Mouse (Mus musculus): ENCODE measurements around the gene Reep3.

The Reep3 gene

DNA sequence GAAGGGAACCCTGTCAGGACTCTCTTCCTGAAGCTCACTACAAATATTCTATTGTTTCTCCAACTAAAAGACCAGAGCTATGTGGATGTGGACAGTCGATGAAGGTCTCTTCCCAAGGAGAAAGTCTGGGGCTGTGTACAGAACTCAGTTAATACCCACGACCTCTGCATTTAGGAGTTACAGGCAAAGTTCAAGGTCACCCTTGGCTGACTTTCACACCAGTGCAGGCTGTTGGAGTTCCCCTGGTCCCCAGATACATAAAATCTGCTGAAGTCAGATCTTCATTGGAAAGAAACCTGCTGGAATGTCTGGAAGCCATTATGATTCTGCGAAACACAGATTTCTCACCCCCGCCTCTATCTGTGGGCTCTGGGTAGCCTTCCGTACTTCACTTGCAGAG, 45.3 kb downstream of the Reep3 start:
- no peak for DNase-seq (ENCODE audit: low read depth)

DNA sequence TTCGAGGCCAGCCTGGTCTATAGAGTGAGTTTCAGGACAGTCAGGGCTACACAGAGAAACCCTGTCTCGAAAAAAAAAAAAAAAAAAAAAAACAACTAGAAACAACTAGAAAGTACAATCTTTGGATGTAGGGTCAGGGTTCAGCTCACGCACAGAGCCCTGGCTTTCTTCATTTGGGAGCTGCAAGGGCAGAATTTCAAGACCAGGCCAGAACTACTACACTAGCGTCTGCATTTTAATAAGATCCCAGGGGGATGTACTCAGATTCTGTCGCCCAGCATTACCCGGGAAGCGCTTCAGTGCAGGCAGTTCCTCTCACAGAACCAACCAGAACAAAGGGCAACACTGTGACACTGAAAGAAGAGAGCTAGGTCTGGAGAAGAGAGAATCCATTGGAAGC, 46.0 kb downstream of the Reep3 start:
- DNase-seq (ENCODE audit: low read depth), result no peak

DNA sequence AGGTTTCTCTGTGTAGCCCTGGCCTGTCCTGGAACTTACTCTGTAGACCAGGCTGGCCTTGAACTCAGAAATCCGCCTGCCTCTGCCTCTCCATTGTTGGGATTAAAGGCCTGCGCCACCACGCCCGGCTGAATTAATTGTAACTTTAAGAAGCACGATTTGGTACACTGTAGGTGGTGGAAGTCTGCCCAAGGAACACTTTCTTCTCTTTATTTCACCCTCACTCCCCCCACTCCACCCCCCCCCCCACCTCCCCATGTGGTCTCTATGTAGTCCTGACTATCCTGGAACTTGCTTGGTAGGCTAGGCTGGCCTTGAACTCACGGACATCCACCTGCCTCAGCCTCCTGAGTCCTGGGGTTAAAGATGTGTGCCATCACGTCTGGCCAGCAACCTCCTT, 47.1 kb downstream of the Reep3 start:
- no peak for DNase-seq (ENCODE audit: low read depth)

DNA sequence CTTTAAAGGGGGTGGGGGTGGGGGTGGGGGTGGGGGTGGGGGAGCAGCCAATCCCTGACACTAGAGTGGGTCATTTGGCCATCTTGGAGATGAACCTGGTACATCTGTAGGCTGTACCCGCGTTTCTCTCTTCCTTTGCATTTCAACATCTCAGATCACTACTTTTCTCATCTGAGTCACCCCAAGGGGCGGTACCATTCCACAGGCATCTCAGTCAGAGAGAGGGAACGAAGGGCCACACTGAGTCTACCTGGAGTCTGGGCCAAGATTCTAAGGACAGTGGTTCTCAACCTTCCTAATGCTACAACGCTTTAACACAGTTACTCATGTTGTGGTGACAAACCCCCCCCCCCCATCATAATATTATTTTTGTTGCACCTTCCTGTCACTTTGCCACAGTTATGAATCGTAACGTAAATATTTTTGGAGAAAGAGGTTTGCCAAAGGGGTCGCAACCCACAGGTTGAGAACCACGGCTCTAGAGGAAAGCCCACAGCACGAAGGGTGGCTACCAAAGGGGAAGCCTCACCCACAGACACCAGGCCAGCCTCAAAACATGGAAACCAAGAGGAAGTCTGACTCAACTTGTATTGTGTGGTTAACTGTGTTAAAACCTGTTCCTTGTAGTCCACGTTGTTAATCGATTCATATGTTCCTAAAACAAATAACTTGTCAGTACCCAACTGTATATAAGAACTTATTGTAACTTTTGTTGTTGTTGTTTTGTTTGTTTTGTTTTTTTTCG, 47.7 kb downstream of the Reep3 start:
- DNase-seq (ENCODE audit: low read depth), result no peak

DNA sequence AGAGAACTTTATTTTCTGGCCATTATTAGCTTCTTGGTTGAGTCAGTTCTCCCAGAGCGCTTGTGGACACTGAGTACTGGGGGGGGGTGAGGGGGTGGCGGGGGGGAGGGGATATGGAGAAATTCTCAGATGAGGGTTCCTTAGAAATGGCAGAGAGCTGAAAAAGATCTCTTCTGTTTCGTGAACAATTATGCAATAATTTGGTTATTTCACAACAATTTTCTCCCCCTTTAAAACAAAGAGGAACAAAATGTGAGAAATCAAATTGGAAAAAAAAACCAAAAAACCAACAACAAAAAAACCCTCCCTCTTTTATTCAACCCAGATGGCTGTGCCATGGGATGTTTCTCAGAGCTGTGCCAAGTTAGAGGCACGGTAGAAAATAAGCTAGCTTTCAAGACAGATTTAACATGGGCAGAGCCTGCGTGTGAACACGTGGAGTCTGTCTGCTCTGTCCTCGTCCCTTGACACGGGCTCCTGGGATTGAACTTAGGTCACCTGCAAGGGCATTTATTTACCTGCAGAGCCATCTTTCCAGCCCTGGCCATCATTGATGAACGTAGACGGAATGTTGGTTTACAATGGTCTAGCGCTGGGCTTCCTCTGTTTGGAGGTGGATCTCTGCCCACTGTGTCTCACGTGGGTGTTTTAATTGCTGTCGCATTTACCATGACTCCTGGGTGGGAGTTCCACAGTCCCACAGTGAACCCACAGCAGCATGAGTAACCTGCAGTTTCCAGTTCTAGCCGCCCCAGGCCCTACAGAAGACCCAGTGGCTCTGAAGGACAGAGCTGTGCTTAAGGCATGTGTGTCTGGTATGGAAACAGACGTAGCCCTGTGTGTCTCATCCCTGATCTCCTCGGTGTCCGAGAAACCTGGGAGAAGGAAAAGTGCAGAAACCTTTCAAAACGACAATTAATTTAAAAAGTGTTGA, 48.8 kb downstream of the Reep3 start:
- DNase-seq (ENCODE audit: low read depth), result no peak

DNA sequence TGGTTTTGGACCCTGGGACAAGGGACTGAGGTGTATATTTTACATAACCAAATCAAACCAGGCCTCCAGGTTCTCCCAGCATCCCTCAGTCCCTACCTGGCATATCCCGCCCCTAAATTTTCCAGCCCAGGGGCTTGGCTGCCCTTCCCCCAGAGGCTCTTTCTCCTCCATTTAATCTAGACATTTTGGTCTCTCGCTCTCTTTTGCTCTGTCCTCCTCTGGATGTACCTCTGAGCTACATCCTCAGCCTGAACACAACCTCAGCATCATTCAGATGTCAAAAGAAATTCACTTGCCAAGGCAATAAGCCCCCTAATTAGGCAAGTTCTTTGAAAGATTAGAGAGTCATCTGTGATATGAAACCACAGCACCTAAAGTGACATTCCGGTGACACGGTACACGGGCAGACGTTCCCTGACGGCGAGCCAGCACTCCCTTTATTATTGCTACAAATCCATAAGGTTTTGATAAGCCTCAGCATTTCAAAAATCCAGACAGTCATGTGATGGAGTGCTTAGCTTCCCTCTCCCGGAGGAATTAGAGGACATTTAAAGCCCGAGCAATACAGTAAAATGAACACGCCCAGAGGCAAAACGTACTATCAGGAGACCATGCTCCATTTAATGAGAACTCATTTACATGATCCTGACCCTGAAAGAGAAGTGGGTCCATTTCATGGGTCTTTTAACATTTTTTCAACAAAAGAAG, 51.4 kb downstream of the Reep3 start:
- no peak for DNase-seq (ENCODE audit: low read depth)

DNA sequence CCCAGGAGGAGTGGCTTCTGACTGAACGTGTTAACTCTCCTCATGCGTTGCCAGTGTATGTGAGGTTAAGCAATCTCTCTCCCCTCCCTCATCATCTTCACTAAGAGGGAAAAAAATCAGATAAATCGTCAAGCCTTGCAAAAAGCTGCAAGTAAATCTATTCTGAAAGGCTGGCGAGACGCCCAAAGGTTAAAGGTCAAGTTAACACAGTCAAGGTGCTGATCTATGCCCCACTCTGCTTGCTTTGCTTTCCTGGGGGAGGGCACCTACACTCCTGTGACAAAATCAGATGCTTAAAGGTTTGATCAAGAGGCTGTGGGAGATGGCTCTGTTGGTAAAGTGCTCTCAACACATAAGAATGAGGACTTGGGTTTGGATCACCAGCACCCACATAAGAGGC, 52.4 kb downstream of the Reep3 start:
- DNase-seq (ENCODE audit: low read depth), result no peak

DNA sequence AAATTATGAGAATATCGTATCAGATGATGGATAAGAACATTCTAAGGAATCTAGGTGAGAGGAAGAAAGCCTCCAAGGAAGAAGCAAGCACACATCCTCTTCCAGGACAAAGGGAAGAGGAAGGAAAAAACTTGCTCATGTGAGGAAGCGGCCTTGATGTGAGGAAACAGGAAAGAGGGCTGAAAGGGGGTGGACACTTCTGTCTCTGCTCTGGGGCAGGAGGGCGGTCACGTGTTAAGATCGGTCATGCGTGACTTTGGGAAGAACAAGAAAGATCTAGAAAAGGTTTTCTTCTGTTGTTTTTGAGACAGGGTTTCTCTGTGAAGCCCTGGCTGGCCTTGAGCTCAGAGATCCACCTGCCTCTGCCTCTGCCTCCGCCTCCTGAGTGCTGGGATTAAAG, 53.5 kb downstream of the Reep3 start:
- DNase-seq (ENCODE audit: low read depth), result no peak

DNA sequence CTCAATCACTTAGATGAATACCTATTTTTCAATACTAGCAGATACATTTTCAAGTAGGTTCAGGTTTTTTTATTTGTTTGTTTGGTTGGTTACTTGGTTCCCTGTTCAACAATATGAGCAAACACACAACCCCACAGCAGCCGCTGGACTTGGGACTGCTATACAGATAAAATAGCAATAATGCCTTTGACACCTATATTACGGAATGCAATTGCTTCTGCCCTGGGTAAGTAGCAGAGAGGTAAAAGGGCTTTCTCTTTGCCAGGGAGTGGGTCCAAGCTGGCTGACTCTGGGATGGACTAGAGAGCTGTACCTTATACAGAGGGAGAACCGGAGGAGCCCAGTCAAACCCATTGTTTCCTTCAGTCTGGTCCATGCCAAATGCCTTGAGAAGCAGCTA, 56.3 kb downstream of the Reep3 start:
- DNase-seq (ENCODE audit: low read depth), result no peak

DNA sequence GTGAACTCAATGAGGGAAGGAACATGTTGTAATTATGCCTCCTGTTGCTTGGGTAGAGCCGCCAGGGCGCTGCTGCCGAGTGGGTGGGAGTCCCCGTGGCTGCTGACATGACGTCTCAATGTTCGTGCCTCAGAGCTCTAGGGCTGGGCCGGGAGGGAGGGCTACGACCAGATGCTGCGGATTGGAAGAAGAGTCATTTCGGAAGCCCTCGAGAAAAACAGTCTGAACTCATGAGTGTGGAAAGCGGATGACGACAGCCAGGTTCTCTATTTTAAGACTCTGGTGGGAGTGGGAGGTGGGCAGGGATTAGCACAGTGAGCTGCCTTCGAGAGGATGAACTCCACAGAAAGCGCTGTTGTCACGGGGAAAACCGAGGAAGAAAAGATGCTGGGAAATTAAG, 57.7 kb downstream of the Reep3 start:
- no peak for DNase-seq (ENCODE audit: low read depth)

DNA sequence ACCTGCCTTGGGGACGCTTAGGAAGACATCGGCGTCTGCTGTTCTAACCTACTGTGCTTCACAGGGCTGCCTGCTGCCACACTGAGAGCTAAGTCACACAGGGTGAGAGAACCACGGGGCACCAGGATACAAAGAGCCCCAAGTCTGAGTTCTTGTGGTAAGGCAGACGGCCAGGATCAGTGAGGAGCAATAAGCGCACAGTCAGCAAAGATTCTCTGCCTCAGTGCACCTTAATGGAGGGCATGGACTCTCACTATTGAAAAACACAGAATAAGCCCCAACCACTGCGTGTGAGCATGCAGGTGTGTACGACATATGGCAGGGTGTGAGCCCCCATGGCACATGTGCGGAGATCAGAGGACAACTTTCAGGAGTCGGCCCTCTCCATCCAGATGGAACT, 60.2 kb downstream of the Reep3 start:
- DNase-seq (ENCODE audit: low read depth), result no peak

DNA sequence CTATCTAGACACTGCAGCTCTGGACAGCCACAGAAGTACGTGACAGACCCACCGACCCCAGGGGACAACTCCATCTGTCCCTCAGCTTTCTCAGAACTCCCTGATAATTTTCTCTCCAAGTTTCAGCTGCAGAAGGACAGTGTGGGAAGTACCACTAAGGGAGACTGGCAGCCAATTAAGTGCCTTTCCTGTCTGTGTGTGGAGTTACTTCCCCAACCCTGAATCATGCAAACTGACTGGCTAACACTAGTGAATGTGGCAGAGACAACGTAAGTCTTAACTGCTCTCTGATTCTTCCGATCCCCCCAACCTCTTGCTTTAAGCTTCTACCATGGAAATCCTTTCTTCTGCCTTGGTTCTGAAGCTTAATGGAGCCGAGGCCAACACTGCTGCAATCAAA, 60.6 kb downstream of the Reep3 start:
- DNase-seq (ENCODE audit: low read depth), result no peak

DNA sequence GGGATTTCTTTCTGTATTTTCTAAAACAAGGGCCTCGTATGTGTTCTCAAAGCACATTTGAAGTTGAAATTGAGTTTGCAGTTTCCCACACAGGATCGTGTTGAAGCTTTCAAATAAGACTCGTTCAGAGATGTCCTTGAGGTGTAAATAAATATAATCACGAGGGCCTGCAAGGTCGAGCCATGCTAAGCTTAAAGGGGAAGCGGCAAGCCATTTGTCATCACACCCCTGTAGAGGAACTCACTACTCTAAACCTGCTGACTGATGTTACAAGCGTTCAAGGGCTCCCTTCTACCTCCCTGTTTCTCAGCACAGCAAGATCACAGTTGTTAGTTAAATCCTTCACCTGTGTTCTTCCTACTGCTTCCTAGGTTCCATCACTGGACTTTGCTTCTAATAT, 65.6 kb downstream of the Reep3 start:
- DNase-seq (ENCODE audit: low read depth), result no peak

DNA sequence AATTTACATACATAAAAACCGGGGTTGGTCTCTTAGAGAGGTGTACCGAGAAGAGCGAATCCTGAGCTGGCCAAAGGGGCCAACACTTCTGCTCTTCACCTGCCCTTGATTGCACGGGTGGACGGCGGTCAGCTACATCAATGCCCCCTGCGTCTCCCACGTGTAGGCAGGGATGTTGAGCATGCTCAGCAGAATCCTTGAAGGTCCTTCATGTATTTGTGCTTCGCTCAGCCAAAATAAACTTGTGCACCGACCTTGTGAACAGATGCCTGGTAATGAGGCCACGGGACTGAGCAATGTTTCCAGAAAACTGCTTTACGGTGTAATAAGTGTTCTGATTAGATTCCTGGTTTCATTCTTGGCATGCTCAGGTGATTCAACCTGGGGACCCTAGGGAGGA, 67.4 kb downstream of the Reep3 start:
- DNase-seq (ENCODE audit: low read depth), result no peak

DNA sequence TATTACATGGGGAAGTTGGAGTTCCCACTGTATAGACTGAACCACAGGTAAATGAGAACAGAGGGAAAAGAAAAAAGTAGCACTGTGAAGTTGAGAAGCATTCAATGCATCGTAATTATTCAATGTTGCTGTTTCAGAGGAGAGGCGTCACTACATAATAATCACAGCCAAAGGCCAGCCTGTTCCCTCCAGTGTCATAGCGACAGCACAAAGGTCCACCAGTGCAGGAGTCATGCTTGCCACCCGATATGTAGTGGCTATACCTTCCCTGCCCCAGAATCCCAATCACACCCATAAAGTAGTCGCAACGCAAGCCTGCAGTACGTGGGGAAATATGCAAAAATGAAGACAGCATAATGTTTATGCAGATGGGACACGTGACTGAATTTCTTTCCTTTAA, 70.4 kb downstream of the Reep3 start:
- DNase-seq (ENCODE audit: low read depth), result no peak

DNA sequence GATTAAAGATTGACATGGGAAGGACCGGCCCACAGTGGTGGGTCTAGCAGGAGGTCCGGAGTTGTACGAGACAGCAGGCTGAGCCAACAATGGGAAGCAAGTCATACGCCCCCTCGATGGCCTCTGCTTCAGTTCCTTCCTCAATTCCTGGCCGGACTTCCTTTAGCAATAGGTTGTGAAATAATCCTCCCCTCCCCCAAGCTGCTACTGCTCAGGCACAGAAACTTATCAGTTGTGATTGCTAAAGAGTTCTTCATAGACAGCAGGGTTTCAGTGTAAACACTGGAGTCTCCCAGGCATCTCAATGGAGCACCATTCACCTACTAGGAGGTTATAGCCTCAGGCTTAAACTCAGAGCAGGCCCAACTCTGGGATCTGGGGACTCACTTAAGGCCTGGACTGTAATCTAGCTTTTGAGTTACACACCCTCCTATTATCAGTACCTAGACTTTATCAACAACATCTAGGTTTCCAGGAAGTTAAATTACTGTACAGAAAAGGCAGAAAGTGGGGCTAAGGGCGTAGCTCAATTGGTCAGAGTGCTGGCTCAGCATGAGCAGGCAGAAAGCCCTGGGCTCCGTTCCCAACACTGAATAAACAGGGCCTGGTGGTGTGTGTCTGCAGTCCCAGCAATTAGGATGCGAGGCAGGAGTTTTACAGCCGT, 71.0 kb downstream of the Reep3 start:
- DNase-seq (ENCODE audit: low read depth), result no peak

DNA sequence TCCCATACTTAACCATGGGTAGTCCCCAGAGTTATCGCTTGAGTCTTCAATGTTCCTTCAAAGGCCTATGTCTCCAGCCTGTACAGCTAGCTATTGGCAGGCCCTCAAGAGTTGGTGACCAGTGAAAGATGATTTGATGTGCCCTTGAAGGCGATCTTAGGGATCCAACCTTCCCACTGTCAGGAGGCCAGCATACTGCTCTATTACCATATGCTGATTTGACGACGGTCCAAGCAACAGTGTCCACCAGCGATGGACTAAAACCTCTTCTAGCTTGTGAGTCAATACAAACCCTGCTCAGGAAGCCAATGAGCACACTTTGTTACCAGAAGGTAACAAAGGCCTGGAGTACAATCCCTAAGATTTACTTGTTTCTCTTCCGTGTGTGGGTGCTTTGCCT, 72.4 kb downstream of the Reep3 start:
- no peak for DNase-seq (ENCODE audit: low read depth)

DNA sequence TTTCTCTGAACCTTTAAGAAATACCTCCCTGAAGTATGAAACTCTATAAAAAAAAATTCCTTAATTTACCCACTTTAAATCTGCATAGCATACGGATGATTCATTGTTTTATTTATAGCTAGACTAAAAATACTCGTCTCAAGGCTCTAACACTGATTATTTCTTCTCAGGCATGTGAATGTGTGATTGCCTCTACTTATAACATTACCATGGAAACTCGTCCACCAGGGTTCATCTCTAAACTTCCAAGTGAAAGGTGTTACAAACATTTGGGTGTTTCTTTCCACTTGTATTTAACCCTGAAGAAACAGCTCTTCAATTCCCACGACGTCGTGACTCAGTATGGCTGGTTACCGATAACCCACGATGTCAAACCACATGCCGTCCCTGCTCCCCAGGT, 73.7 kb downstream of the Reep3 start:
- no peak for DNase-seq (ENCODE audit: low read depth)

DNA sequence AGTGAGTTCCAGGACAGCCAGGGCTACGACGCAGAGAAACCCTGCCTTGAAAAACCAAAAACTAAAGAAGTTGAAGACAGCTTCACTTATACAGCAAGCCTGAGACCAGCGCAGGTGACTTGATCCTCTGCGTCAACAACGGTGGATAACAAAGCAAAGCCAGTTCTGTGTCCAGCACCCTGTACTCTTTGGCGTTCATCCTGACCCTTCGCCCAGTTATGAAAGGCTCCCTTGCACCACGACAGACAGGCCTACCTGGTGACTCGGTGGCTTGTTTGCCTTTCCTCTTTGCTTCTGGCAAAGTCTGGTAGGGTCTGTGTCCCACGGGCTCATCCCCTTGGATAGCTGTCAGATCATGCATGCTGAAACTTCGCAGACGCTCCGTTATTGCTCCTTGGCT, 75.3 kb downstream of the Reep3 start:
- no peak for DNase-seq (ENCODE audit: low read depth)

DNA sequence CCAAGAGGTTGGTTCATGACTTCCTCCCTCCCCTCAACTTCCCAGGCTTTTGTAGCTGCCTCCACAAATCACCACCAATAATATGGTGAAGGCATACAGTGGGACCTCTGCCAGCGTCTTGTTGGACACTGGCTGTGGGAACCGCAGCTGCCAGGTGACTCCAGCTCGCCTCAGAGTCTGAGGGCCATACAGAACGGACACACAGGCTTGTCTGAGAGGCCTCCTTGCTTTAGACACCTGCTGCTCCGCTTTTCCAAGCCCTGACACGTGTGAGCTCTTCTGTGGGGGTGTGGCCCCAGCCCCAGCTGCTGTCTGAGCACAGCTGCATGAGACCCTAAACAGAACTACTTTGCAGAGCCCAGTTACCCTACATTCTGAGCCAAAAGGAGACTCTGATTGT, 77.9 kb downstream of the Reep3 start:
- DNase-seq (ENCODE audit: low read depth), result no peak

DNA sequence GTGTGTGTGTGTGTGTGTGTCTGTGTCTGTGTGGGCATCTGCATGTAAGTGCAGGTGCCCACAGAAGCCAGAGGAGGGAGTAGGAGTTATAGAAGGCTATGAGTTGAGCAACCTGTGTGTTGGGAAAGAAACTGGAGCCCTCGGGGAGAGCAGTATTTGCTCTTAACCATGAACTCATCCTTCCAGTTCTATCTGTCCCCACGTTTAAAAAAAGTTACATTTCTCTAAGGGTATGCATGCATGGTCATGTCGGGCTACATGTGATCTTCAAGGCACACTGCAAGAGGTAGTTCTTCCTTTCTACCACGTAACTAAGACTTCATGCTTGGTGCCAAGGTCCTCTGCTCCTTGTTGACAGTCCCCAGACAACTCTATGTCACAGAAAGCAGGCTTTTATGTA, 78.9 kb downstream of the Reep3 start:
- no peak for DNase-seq (ENCODE audit: low read depth)

DNA sequence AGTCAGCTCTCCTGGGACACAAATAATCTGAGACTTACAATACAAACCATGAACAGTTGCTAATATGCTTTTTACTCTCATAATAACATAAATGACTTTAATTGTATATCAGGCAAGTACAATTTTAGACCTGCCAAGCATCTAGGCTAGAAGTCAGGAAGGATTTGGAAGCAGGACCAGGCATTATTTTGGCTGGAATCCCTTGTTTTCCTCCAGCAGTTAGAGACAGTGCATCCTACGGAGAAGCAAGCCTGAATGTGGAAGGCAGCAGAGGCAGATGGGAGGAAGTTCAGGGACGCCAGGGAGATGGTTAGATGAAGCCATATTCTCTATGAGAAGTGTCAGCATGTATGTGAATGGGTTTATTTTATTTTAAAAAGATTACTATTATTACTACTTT, 79.4 kb downstream of the Reep3 start:
- no peak for DNase-seq (ENCODE audit: low read depth)
